ENCODE assay signal across 8 mouse cellular contexts in the genomic region with DNA sequence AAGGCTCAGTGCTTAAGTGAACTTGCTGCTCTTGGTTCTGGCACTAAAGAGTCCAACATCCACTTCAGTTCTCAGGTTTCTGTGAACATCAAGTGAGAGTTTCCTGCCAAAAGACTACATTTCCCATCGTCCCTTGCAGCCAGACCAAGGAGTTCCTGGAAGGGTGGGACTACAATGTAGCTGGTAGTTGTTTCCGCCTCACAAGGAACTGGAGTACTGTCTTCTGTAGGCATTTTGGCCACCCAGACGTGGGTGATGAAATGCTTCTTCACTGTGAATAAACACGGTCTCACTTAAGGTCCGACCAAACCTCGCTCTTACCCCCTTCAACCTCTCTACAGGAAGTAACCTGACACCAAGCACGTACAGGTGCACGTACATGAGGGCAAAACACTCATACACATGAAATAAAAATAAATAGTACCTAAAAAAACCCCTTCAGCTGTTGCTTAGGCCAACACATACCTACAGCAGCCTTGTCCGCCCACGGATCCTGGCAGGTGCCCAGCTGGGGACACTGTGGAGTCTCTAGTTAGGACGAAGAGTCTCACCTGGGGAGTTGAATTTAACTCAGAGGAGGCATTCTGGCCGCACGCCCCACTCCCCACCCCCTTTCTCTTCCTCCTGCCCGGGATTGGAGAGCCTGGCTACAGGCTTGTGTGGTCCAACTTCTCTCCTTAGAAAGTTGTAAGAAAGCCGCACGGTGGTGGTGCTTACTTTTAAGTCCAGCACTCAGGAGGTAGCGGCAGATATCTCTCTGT. TPM values are rescaled to one million over a fixed set of nuclear protein-coding genes. Genes with fewer than 3 reads are reported as not detected.
DNase-seq lines count a peak whose midpoint lies in the region; ATAC-seq and TF ChIP-seq lines count a peak whose summit lies in the region.

No protein-coding gene starts in this region.

- peak overlapping the region; percentile 45 for H3K4me3 ChIP-seq in hindbrain, embryonic 13.5 days

- POLR2A ChIA-PET in Patski (lab: Charles Lee), result interaction anchor here (0.9 kb wide), 1 partner anchor 116 kb away, joined by 3 read pairs; no protein-coding TSS in a partner anchor

- DNase-seq in Patski (ENCODE audit: low read depth, low spot score), result no peak
- peak; percentile 84 for DNase-seq in cerebellum, adult 9-11 months
- peak; percentile 49 to 84 for DNase-seq in layer of hippocampus, postnatal 14 days (ENCODE audit: low spot score in 2 of 2)
- peak; percentile 80 for DNase-seq in lung, postnatal 14 days
- peak; percentile 48 for DNase-seq in ovary, postnatal 14 days (ENCODE audit: low spot score)
- DNase-seq in thymus, postnatal 10 days (ENCODE audit: low spot score in 2 of 2), result peak; percentile 66 to 76

- no peaks in the 10 kb centered on the region for H3K36me3 ChIP-seq in hindbrain, embryonic 13.5 days

- peaks cover 5% of the 10 kb centered on the region; the same call in 1 of the 2 replicates for H3K4me1 ChIP-seq in hindbrain, embryonic 13.5 days (replicated peaks)

- H3K27me3 ChIP-seq in Patski, result no peaks in the 10 kb centered on the region
- no peaks in the 10 kb centered on the region for H3K27me3 ChIP-seq in hindbrain, embryonic 13.5 days

- peak overlapping the region; percentile 71 for H3K9ac ChIP-seq in hindbrain, embryonic 13.5 days

- 25% methylated on average over 17 of the region's 17 CpGs for WGBS in hindbrain, embryonic 13.5 days

- in situ Hi-C loops in Patski (cut with MboI; ENCODE audit: low pct_unique_long_range_greater_than_20kb), result no loop called here

- no peak for TF ChIP-seq CTCF in Patski (IDR thresholded peaks at IDR 0.05)

- H3K9me3 ChIP-seq in hindbrain, embryonic 13.5 days, result no peaks in the 10 kb centered on the region

- CTCF ChIA-PET in Patski (lab: Charles Lee), result interaction anchor here (1.2 to 3.7 kb wide), 4 partner anchors 13 to 415 kb away, joined by 3 to 16 read pairs (median 4); no protein-coding TSS in a partner anchor

- ATAC-seq in Patski, result peak; percentile 61
- peak; percentile 83 for ATAC-seq in frontal cortex, adult (ENCODE audit: low TSS enrichment)
- ATAC-seq in hindbrain, embryonic 13.5 days (ENCODE audit: low FRiP score), result peak; percentile 94

- peak overlapping the region; percentile 73 for H3K4me2 ChIP-seq in hindbrain, embryonic 13.5 days

- peak overlapping the region; percentile 69; the same call in 1 of the 2 replicates for H3K27ac ChIP-seq in hindbrain, embryonic 13.5 days

RNA-seq across cellular contexts. Expression of gene Sar1b, which starts 41.9 kb away (rescaled TPM):
- 91.0 TPM for polyA plus RNA-seq in Patski (2021)
- 182 and 189 TPM in 2 replicates for polyA plus RNA-seq in hindbrain, embryonic 13.5 days (2015; fragmentation: Nextera tagmentation; extraction: Ambion mirVana)
- total RNA-seq in layer of hippocampus, postnatal 14 days (2021), result 10 to 100 TPM; 71.8 to 74.5 TPM

RNA-seq across cellular contexts. Expression of gene Sec24a, which starts 42.0 kb away (rescaled TPM):
- polyA plus RNA-seq in Patski (2021), result 18.8 TPM
- 14.8 and 15.3 TPM in 2 replicates for polyA plus RNA-seq in hindbrain, embryonic 13.5 days (2015; fragmentation: Nextera tagmentation; extraction: Ambion mirVana)
- total RNA-seq in layer of hippocampus, postnatal 14 days (2021), result 10 to 100 TPM; 23.1 to 23.7 TPM

RNA-seq across cellular contexts. Expression of gene Jade2, which starts 52.1 kb away (rescaled TPM):
- 31.6 TPM for polyA plus RNA-seq in Patski (2021)
- 0.23 and 0.32 TPM in 2 replicates for polyA plus RNA-seq in hindbrain, embryonic 13.5 days (2015; fragmentation: Nextera tagmentation; extraction: Ambion mirVana)
- 10 to 100 TPM; 14.5 to 15.0 TPM for total RNA-seq in layer of hippocampus, postnatal 14 days (2021)

Comparison
In these comparisons a context has a peak if more than half of its experiments do, and no peak if none do; other contexts are left out.
1. RNA of gene Jade2, which starts 52.1 kb away (polyA plus RNA-seq): 31.6 TPM in Patski (single experiment); 0.23 to 0.32 TPM in hindbrain, embryonic 13.5 days; every median in the first group is over 10 times any median in the second.
2. Peak in every context shown above with its lines, with median percentiles within 50 percentile points of each other: ATAC-seq.